Mouse (Mus musculus): ENCODE measurements around the gene Mecom.

DNA sequence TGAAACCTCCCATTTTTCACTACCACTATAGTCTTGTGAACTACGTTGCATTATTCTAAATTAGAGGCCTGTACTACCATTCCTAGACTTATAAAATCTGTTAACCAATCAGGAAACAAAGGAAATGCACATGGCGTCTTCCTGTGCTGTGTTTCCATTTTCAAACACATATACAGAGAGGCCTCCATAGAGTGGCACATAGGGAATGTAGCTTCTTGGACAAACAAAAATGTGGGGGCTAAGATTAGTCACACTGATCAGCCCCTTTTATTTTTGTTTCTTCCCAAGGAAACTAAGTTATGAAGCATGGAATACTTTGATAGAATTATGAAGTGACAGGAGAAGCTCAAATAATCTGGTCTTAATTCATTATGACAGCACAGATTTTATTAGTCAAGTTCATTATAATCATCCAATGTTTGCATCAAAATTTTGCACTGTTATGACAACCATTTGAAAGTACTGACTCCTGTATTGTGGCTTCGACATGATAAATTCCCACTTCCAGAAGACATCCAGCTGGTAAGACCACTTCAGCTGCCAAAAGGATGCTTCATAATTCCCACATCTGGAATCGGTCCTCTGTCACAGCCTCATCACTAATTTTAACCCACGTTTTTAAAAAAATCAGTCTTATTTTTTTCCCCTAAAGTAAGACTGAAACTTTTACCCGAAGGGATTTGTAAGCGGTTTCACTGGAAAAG is 429.1 kb downstream of the Mecom start:
- TF ChIP-seq GATA1 (IDR thresholded peaks at IDR 0.05; ENCODE audit: low read length) (no peak), TAL1 (IDR thresholded peaks at IDR 0.05; ENCODE audit: low read length) (no peak)
